Mouse (Mus musculus) T-helper 17 cell (primary cell): ENCODE results near the gene Cpd.

Experiments used
- in situ Hi-C, 2 experiments: fragments of 300-600 bp; cut with MboI, MseI; formaldehyde crosslinking; loops; 1 replicate in 1 of 2; 2 replicates in 1 of 2; pipeline ENCODE4 v1.15.1; 2025; ENCODE audit warnings: high pct_unique_total_duplicates in 2 of 2

The Cpd gene

GRCm38 (mm10) chr11:76846878-76847222 is at the start of gene Cpd:
Cpd (minus strand) TSS chr11:76847018.
- in situ Hi-C loops = loop anchor here (5.0 kb wide), 1 partner anchor 45 kb away; no protein-coding TSS in a partner anchor

DNA sequence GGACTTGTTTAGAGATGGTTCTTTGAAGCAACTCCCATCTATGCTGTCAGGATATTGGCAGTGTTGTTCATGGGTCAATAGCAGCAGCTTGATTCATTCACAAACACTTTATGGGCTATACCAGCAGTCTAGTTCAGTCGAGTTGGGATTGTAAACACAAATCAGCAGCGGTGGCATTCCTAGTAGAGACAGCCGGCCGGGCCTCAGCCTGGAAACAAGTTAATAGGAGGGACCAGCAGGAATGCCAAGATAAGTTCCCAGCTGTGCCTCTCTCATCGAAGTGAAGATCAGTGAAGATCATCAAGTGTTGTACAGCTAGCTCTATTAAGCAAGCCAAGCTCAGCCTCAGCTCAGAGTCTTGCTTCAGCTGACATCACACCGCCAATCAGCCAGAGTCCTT is 49.5 kb upstream of the Cpd start:
- in situ Hi-C loops = loop anchor here in 1 of 2 experiments (10.0 kb wide), 1 partner anchor 222 kb away; the partner anchor contains the start of genes Bhlha9 and Trarg1

DNA sequence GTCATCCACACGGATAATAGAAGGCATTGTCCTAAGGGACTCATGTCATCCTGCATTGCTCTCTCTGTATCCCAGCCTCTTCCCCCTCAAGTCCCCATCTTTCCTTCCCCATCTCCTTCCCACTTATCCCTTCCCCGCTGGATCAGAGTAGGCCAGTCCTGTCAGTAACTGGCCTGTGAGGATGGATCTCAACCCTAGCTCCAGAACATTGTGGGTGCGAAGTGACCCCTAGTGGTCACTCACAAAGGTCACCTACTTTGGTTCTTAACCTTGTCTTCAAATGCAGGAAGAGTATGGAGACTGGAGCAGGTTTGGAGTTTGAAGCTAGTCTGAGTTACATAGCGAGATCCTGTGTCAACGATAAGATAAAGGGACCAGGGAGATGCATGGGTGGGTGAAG is 47.4 kb upstream of the Cpd start:
- in situ Hi-C loops = loop anchor here (5.0 to 10.0 kb wide), 3 partner anchors 47 to 219 kb away; partner anchors contain the start of genes Cpd (in 2 of the 2), Bhlha9 (in 1 of the 2) and Trarg1 (in 1 of the 2)

- in situ Hi-C loops = loop anchor here (5.0 to 10.0 kb wide), 3 partner anchors 46 to 219 kb away; partner anchors contain the start of genes Cpd (in 2 of the 2), Bhlha9 (in 1 of the 2) and Trarg1 (in 1 of the 2)
These were observed 46.8 kb upstream of the Cpd start for GRCm38 (mm10) chr11:76893570-76893969.

GRCm38 (mm10) chr11:76892972-76893371 is 46.2 kb upstream of the Cpd start:
- in situ Hi-C loops = loop anchor here (5.0 to 10.0 kb wide), 3 partner anchors 46 to 218 kb away; partner anchors contain the start of genes Cpd (in 2 of the 2), Bhlha9 (in 1 of the 2) and Trarg1 (in 1 of the 2)

DNA sequence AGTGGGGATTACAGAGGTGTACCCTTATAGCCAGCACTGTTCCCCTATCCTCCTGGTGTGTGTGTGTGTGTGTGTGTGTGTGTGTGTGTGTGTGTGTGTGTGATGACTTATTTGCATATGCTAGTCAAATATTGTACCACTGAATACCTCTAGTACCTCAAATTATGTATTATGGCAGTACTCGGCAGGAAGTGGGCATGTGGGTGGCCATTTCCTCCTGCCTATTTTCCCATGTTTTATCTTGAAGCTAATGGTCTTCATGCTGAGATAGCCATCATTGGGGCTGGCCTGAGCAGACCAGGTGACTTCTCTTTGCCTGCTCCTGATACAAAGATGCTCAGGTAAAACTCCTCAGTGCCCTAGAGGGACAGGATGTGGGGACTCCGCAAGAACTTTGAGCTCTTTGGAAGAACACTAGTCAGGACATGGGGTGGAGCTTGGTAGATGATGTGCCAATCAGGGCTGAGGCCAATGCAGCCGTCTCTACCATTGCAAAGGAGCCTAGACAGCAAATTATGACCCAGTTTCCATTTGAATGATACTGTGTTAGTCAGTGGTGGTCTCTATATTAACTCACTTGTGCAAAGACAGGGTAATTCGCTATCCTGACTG is 45.0 kb upstream of the Cpd start:
- in situ Hi-C loops = loop anchor here (5.0 to 10.0 kb wide), 3 partner anchors 45 to 217 kb away; partner anchors contain the start of genes Cpd (in 2 of the 2), Bhlha9 (in 1 of the 2) and Trarg1 (in 1 of the 2)

DNA sequence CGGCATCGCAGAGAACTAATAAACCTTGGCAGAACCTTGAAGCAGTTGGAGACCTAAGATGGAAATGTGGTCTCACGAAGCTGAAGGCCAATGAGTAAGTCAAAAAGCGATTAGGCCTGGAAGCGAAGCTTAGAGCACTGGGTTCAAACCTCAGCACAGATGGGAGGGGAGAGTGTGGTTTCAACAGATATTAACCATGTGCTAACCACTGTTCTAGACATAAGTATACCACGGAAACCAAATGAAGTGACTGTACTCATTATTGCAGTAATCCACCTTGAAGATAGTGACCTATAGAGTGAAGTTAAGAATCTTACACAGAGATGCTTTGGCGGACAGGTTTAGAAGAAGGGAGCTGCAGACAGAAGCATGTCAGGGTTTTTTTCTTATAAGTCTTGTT is 44.4 kb upstream of the Cpd start:
- in situ Hi-C loops = loop anchor here (5.0 to 10.0 kb wide), 3 partner anchors 44 to 216 kb away; partner anchors contain the start of genes Cpd (in 2 of the 2), Bhlha9 (in 1 of the 2) and Trarg1 (in 1 of the 2)

GRCm38 (mm10) chr11:76889339-76890164 is 42.7 kb upstream of the Cpd start:
- in situ Hi-C loops = loop anchor here (5.0 to 10.0 kb wide), 3 partner anchors 42 to 215 kb away; partner anchors contain the start of genes Cpd (in 2 of the 2), Bhlha9 (in 1 of the 2) and Trarg1 (in 1 of the 2)

DNA sequence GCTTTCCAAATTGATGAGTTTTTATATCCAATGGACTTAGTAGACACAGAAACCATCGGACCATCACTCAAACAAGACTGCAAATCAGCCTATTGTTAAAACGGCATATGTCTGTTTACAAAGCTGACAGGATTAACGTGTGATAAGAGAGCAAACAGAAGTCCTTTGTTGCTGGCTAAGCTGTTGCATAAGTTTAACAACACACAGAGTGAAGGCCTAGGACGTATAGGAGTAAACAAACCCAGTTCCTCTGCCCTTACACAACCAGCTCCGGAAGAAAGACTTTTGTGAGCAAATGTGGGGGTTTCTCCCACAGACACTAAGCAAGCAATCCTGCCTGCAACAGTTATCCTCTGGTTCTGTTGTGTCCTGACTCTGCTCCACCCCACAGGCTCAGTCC is 37.6 kb upstream of the Cpd start:
- in situ Hi-C loops = no loop called here

- in situ Hi-C loops = no loop called here
These were observed 33.0 kb upstream of the Cpd start for GRCm38 (mm10) chr11:76879816-76880215.

DNA sequence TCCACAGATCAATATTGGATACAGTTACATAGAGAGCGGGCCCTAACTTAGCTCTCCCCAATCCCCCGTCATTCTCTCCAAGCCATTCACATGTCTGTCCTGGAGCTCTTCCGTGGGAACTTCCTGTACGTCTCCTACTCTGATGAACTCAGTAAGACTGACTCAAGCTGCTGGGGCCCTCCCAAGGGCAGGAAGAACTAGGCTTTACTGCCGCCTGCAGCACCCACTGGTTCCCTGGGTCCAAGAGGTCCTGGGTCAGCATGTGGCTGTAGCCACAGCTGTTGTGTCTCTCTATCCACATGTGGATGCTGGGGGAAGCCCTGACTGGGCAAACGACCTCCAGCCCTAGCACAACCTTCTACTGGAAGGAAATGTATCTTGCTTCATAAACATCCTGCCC is 27.9 kb upstream of the Cpd start:
- in situ Hi-C loops = loop anchor here in 1 of 2 experiments (25.0 kb wide), 1 partner anchor 1687 kb away; the partner anchor contains the start of genes Dph1, Ovca2 and Rtn4rl1

GRCm38 (mm10) chr11:76873865-76874264 is 27.0 kb upstream of the Cpd start:
- in situ Hi-C loops = loop anchor here in 1 of 2 experiments (25.0 kb wide), 1 partner anchor 1687 kb away; the partner anchor contains the start of genes Dph1, Ovca2 and Rtn4rl1

- in situ Hi-C loops = loop anchor here in 1 of 2 experiments (25.0 kb wide), 1 partner anchor 1685 kb away; the partner anchor contains the start of genes Dph1, Ovca2 and Rtn4rl1
These were observed 25.9 kb upstream of the Cpd start for GRCm38 (mm10) chr11:76872556-76873234.

DNA sequence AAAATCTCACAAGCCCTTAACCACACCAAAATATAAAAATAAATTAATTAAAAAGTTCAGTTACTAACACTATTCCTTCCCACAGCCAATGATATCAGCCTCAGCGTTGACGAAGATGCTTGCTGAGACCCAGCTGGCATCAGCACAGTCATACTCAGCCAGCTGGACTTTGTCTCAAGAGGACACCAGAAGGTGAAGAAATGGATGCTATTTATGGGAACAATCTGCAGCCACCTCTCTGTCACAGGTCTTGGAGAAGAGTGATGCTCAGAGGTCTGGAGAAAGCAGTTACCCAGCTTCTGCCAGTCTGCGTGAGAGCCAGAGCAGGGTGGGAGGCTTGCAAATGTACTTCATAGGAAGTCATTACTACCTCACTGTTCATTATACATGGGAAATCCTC is 14.4 kb upstream of the Cpd start:
- in situ Hi-C loops = loop anchor here in 1 of 2 experiments (25.0 kb wide), 1 partner anchor 1674 kb away; the partner anchor contains the start of genes Dph1, Ovca2 and Rtn4rl1

DNA sequence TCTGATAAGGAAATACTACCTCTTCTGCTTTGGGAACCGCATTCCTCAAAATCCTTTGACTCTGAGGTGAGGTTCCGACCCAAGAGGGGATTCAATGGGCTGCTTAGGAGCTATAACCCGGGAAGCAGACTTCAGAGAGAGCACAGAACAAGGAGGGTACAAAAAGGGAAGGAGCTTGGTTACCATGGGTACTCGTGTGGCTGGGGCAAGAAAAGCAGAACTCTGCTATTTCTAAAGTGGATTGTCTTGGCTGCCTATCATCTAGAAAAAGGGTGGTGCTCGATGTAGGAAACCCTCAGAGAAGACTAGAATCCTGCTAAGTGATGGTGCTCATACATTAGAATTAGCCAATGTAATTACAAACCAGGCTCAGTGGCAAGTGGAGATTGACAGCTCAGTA is 12.4 kb upstream of the Cpd start:
- in situ Hi-C loops = loop anchor here in 1 of 2 experiments (25.0 kb wide), 1 partner anchor 1672 kb away; the partner anchor contains the start of genes Dph1, Ovca2 and Rtn4rl1

DNA sequence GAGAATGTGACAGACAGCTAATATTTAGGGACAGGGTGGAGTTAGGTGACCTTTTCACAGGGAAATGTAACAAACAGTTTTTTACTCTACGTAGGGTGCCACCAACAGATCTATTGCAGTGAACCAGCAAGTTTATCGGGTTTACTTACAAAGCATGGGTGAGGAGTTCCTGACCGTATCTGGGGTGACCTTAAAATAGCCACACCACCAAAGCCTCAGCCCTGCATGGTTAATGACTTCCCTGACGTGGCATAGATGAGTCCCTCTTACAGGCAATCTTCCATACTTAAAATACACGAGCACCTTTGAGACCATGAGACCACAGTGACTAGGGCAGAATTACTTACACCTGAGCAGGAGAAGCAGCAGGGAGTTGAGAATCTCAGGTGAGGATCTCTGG is 12.0 kb upstream of the Cpd start:
- in situ Hi-C loops = loop anchor here in 1 of 2 experiments (25.0 kb wide), 1 partner anchor 1671 kb away; the partner anchor contains the start of genes Dph1, Ovca2 and Rtn4rl1

GRCm38 (mm10) chr11:76857111-76857510 is 10.3 kb upstream of the Cpd start:
- in situ Hi-C loops = loop anchor here in 1 of 2 experiments (25.0 kb wide), 1 partner anchor 1670 kb away; the partner anchor contains the start of genes Dph1, Ovca2 and Rtn4rl1

DNA sequence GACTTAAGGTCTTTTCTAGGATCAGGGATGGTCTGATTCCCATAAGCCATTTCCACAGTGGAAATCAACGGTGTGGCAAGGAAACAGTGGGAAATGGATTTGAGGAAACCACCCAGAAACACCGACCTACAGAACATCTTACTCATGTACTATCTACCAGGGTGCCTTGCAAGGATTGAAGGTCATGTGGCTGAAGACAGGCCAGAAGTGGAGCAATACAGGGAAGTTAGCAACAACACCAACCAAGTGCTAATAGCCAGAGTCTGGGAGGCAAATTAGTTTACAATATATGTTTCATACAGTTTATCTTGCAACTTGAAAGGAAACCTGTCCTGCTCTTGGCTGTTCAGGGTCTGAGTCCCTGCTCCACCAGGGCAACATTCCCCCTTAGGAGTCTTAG is 9.8 kb upstream of the Cpd start:
- in situ Hi-C loops = loop anchor here in 1 of 2 experiments (25.0 kb wide), 1 partner anchor 1669 kb away; the partner anchor contains the start of genes Dph1, Ovca2 and Rtn4rl1

DNA sequence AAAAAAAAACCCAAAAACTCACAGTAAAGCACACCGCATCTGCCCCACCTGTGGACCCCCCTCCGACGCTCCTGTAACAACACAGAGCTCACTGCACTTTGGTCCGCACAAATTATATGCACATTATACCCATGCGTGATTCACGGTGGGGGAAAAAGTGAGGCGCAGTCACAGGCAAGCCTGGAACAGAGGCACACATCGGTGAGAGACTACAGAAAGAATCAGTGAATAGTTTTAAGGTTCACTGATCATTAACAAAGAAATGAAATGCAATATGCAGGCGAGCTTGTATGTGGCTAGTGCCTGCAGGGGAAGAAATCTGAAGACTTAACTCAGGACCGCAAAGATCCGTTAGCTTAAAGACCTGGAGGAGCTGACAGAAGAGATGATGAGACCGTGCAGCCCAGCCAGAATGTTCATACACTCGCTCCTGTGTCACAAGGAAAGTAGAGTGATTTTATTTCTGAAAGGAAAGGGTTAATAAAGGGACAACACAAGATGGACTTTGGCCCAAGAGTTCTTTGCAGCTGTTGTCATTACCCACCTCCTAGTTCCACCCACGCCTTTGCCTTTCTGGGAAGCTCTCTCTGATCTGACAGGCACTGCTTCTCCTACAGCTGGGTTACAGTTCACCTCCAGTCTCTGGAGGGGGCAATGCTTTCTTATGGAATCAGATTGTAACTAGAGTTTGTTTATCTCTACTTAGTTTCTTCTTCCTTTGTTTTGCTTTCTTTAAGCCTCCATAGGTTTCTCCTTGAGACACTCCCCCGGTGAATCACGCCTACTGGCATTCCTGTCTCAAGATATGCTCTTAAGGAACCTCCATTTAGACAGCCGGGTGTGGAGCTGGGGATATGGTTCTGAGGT is 7.9 kb upstream of the Cpd start:
- in situ Hi-C loops = loop anchor here in 1 of 2 experiments (25.0 kb wide), 1 partner anchor 1667 kb away; the partner anchor contains the start of genes Dph1, Ovca2 and Rtn4rl1
